Mouse (Mus musculus): ENCODE data around the gene Cntn2.

The Cntn2 gene

DNA sequence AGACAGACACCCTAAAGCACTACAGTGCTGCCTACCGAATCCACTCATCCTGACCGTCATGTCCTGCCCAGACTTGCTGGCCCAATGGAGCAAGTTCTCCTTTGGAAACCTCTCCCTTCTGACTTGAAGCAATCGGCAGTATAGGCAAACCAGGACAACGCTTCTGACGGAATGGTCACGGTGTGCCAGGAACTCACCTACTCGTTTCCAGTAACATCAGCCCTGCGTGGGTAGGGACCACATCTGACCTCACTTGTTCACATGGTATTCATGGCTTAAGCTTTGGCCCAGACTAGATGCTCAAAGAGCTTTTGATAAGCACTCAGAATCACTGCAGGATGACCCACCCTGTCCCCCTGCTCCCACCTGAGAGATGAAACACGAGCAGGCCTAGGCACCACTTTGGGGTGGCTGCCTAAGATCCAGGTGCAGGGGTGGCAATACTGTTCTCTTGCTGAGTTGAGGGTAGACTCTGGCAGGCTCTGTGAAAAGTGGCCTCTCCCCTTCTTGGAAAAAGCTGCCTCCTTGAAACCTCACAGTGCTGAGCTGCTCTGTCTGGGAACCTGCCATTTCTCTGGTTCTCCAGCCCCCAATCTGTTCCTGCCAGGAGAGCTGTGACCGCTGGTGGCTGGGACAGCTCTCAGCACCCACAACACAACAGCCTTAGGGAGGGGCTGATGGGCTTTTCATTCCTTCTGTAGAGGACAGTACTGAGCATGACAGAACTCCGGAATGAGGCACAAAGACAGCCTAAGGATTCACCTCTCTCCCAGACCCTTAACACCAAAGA is 24.5 kb upstream of the Cntn2 start:
- DNase-seq (ENCODE audit: low read depth, low spot score), result no peak
- no peaks in the 10 kb centered on the region for H3K27me3 ChIP-seq (ENCODE audit: control insufficient read depth, insufficient read depth, low read length, poor library complexity, severe bottlenecking)
- H3K36me3 ChIP-seq (ENCODE audit: control insufficient read depth, insufficient read depth, low read length, poor library complexity, severe bottlenecking), result no peaks in the 10 kb centered on the region

GRCm38 (mm10) chr1:132565766-132566165 is 22.7 kb upstream of the Cntn2 start:
- Histone ChIP-seq H3K27me3 (ENCODE audit: control insufficient read depth, insufficient read depth, low read length, poor library complexity, severe bottlenecking) (no peaks in the 10 kb centered on the region), H3K36me3 (ENCODE audit: control insufficient read depth, insufficient read depth, low read length, poor library complexity, severe bottlenecking) (no peaks in the 10 kb centered on the region)
- DNase-seq (ENCODE audit: low read depth, low spot score), result no peak

DNA sequence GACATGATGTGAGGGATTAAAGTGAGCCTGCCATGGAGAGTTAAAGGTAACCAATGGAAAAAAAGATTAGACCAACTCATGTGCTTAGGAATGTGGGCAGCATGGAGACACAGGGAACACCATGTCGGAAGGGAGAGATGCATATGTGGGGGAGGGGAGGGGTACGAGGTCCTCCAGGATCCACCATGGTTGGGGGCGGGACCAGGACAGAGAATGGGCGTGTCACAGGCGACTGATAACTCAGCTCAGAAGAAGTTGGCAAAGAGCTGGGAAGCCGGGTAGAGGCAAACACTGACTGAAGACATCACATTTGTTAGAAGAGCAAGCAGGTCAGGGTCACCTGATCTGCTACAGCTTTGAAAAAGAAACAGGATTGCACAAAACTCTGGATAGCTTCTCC is 21.9 kb upstream of the Cntn2 start:
- Histone ChIP-seq H3K36me3 (ENCODE audit: control insufficient read depth, insufficient read depth, low read length, poor library complexity, severe bottlenecking) (no peaks in the 10 kb centered on the region), H3K27me3 (ENCODE audit: control insufficient read depth, insufficient read depth, low read length, poor library complexity, severe bottlenecking) (no peaks in the 10 kb centered on the region)
- no peak for DNase-seq (ENCODE audit: low read depth, low spot score)

DNA sequence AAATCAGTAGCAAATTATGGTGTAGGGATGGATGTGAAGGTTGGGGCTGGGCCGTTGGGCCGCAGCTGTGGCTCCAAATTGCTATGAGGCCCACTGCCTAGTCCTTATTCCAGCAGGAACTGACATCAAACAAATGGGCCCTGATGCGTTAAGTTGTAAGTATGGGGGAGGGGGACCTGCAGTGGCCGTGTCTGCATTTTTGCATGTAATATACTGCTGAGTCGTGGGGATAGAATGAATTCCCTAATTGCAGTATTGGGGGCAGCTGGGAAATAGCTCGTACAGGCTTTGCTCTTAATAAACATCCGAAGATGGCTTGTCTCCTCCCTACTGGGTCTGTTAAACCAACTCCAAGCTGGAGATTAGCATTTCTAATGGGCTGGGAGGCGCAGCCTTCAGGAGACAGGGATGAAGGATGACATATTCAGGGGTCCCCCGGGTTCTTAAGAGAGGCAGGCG is 19.3 kb upstream of the Cntn2 start:
- no peaks in the 10 kb centered on the region for H3K36me3 ChIP-seq (ENCODE audit: control insufficient read depth, insufficient read depth, low read length, poor library complexity, severe bottlenecking)
- no peak for DNase-seq (ENCODE audit: low read depth, low spot score)
- H3K27me3 ChIP-seq (ENCODE audit: control insufficient read depth, insufficient read depth, low read length, poor library complexity, severe bottlenecking), result no peaks in the 10 kb centered on the region

- Histone ChIP-seq H3K27me3 (ENCODE audit: control insufficient read depth, insufficient read depth, low read length, poor library complexity, severe bottlenecking) (no peaks in the 10 kb centered on the region), H3K36me3 (ENCODE audit: control insufficient read depth, insufficient read depth, low read length, poor library complexity, severe bottlenecking) (no peaks in the 10 kb centered on the region)
- DNase-seq (ENCODE audit: low read depth, low spot score), result no peak
These were observed 18.0 kb upstream of the Cntn2 start for GRCm38 (mm10) chr1:132560907-132561700.

DNA sequence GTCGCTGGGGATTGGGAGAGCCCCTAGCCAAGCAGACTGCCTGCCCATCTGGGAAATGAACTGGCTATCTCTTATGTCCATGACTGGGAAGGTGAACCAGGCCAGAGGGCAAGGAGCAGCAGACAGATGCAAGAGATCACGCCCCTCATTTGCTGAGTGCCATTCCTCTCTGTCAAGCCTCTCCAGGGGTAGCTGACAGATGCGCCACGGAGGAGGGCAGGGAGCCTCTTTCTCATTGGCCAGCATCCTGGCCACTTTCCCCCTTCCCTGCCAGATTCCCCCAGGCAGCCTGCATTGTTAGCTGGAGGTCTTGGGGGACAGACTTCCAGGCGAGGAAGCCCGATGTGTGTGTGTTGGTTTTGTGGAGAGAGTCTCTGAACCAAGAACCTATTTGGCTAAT is 16.0 kb upstream of the Cntn2 start:
- no peaks in the 10 kb centered on the region for H3K36me3 ChIP-seq (ENCODE audit: control insufficient read depth, insufficient read depth, low read length, poor library complexity, severe bottlenecking)
- no peaks in the 10 kb centered on the region for H3K27me3 ChIP-seq (ENCODE audit: control insufficient read depth, insufficient read depth, low read length, poor library complexity, severe bottlenecking)
- no peak for DNase-seq (ENCODE audit: low read depth, low spot score)

DNA sequence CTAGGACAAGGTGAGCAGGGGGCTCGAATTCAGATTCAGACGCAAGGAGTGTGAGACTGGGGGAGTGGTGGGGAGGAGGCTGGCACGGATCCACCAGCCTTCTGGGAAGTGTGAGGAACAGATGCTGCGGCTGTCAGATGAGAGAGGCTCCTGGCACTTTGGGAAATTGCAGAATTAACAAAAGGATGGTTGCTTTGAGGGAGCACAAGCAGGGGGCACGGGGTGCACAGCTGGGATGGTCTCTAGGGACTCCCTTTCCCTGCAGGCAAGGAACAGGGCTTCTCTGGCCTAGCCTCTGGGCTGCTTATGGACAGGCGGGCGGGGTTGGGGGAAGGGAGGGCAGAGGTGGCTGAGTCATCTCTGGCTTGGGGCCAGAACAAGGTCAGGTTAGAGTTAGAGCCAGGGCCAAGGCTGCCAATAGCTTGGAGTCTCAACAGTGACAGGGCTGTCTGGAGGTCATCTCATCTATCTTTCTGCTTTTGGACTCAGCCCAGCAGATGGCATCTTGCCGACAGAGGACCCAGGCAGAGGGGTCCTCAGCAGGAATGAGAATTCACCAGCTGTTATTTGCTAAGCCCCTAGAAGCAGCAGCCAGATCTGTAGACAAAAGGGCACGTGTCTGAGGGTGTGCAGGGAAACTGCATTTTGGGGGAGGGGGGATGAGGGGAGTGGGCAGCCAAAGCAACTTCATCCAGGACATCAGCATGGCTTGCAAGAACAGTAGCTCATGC is 15.0 kb upstream of the Cntn2 start:
- 0 out of 2 replicates have a peak, but pooled peaks cover 2% of the 10 kb centered on the region for H3K27me3 ChIP-seq (ENCODE audit: control insufficient read depth, insufficient read depth, low read length, poor library complexity, severe bottlenecking)
- no peak for DNase-seq (ENCODE audit: low read depth, low spot score)

GRCm38 (mm10) chr1:132543789-132544188 is 733 bp upstream of the Cntn2 start:
- DNase-seq (ENCODE audit: low read depth, low spot score), result no peak
- no peaks in the 10 kb centered on the region; the same call in 1 of the 2 replicates for H3K27me3 ChIP-seq (ENCODE audit: control insufficient read depth, insufficient read depth, low read length, poor library complexity, severe bottlenecking)
- H3K36me3 ChIP-seq (ENCODE audit: control insufficient read depth, insufficient read depth, low read length, poor library complexity, severe bottlenecking), result no peaks in the 10 kb centered on the region

More for the DNA sequence above, 15.0 kb upstream of the Cntn2 start:
- no peaks in the 10 kb centered on the region for H3K36me3 ChIP-seq (ENCODE audit: control insufficient read depth, insufficient read depth, low read length, poor library complexity, severe bottlenecking)

GRCm38 (mm10) chr1:132541824-132542599 is 1.0 kb downstream of the Cntn2 start:
- no peaks in the 10 kb centered on the region; the same call in 1 of the 2 replicates for H3K27me3 ChIP-seq (ENCODE audit: control insufficient read depth, insufficient read depth, low read length, poor library complexity, severe bottlenecking)
- H3K36me3 ChIP-seq (ENCODE audit: control insufficient read depth, insufficient read depth, low read length, poor library complexity, severe bottlenecking), result no peaks in the 10 kb centered on the region
- DNase-seq (ENCODE audit: low read depth, low spot score), result no peak

DNA sequence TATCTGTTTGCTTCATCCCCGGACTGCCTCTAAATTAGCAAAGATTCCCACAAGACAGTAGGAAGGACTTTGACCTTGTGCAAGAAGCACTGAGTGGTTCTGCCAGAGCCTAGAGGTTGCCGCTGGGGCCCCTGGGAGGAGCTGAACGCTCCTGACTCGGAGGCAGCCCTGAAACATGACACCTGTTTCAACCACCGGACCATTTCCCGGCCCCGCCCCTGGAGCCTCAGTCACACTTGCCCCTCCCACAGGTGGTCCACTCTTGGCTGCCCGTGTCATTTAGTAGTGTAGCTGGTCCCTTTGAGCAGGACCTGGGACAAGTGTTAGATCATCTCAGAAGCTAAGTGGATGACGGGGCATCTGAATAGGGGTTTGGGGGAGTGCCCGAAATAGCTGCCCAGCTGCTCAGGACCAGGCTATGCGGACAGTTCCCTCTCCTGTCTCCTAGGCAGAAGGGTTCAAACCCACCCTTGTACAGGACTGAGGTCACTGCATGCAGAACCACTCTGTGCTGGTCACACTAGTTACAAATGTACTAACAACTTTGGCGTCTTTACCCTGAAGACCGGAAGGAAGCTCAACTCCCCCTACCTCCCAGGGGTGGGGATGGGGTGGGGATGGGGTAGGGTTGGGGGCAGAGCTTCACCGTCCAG is 1.8 kb downstream of the Cntn2 start:
- peak; percentile 35 for DNase-seq (ENCODE audit: low read depth, low spot score)
- H3K36me3 ChIP-seq (ENCODE audit: control insufficient read depth, insufficient read depth, low read length, poor library complexity, severe bottlenecking), result no peaks in the 10 kb centered on the region
- no peaks in the 10 kb centered on the region; the same call in 1 of the 2 replicates for H3K27me3 ChIP-seq (ENCODE audit: control insufficient read depth, insufficient read depth, low read length, poor library complexity, severe bottlenecking)

DNA sequence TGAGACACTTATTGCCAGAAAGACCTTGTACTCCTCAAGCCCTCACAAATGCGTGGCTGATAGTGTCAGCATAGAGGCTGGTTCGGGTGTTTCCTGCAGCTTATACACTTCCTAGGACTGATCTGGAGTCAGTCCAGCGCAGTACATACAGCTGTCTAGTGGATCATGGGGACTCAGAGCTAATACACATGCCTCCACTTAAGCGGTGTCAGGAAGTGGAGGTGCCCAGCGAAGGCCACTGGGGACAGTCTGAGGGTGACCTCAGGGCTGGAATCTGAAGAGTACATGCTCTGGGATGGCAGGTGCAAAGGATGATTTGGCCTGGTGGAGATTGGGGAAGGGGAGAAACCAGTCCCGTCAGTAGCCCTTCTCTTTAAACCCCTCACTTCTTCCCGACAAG is 2.4 kb downstream of the Cntn2 start:
- no peak for DNase-seq (ENCODE audit: low read depth, low spot score)
- H3K27me3 ChIP-seq (ENCODE audit: control insufficient read depth, insufficient read depth, low read length, poor library complexity, severe bottlenecking), result no peaks in the 10 kb centered on the region; the same call in 1 of the 2 replicates

GRCm38 (mm10) chr1:132537736-132538135 is 5.3 kb downstream of the Cntn2 start:
- Histone ChIP-seq H3K27me3 (ENCODE audit: control insufficient read depth, insufficient read depth, low read length, poor library complexity, severe bottlenecking) (no peaks in the 10 kb centered on the region; the same call in 1 of the 2 replicates), H3K36me3 (ENCODE audit: control insufficient read depth, insufficient read depth, low read length, poor library complexity, severe bottlenecking) (no peaks in the 10 kb centered on the region)
- no peak for DNase-seq (ENCODE audit: low read depth, low spot score)

More for the DNA sequence above, 2.4 kb downstream of the Cntn2 start:
- no peaks in the 10 kb centered on the region for H3K36me3 ChIP-seq (ENCODE audit: control insufficient read depth, insufficient read depth, low read length, poor library complexity, severe bottlenecking)

DNA sequence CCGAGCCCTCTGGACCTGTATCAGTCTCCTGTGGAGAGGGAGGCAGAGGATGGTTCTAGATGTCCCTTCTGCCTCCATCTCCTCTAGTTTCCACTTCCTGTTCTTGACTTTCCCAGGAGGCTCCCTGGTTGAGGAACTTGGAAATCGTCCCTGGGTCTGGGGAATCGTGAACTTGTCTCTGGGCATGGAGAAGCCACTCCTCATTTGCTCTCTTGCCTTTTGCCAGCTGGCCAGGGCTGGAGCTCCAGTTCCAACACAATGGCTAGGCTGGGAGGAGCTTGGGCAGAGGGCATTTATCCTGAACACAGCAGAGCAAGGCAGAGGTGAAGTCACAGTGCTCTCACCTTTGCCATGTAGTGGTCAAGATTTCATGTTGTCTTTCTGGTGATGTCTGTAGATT is 6.6 kb downstream of the Cntn2 start:
- no peaks in the 10 kb centered on the region for H3K36me3 ChIP-seq (ENCODE audit: control insufficient read depth, insufficient read depth, low read length, poor library complexity, severe bottlenecking)
- DNase-seq (ENCODE audit: low read depth, low spot score), result no peak
- no peaks in the 10 kb centered on the region for H3K27me3 ChIP-seq (ENCODE audit: control insufficient read depth, insufficient read depth, low read length, poor library complexity, severe bottlenecking)

- no peak for DNase-seq (ENCODE audit: low read depth, low spot score)
- Histone ChIP-seq H3K27me3 (ENCODE audit: control insufficient read depth, insufficient read depth, low read length, poor library complexity, severe bottlenecking) (no peaks in the 10 kb centered on the region), H3K36me3 (ENCODE audit: control insufficient read depth, insufficient read depth, low read length, poor library complexity, severe bottlenecking) (no peaks in the 10 kb centered on the region)
These were observed 7.5 kb downstream of the Cntn2 start for GRCm38 (mm10) chr1:132535541-132535940.
